Mouse (Mus musculus): ENCODE measurements around the gene Cdrt4.

Gene Cdrt4

DNA sequence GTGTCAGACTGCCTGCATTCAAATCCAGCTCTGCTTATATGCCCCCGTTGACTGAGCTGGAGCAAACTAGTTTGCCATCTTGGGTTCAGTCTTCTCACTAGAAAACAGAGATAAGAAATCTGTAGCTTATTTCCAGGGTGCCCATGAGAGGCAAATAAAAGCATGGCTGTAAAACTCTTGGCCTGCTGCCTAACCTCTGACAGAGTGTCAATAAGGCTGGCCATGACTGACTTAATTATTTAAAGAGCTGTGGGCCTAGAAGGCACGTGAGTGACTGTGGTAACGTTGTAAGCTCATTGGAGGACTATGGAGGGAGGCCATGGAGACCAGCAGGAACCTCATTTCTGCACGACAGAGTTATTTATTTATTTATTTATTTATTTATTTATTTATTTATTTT lies 5.5 kb upstream of the Cdrt4 start:
- DNase-seq, result no peak

DNA sequence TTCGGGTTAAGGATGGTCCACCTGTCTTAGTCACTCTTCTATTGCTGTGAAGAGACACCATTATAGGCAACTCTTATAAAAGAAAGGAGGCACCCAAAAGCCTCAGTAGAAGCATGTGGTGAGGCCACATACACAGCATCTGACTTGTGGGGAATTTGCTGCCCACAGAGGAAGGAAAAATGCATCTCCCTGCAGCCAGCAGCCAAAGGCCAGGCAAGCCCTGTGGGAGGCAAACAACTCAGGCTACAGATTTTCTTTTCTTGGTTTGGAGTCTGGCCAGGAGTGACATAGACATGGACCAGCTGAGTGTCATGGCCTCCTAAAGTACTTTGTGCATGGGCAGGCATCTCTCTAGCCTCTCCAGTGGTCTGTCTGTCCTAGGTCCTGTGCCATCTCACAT lies 1.4 kb upstream of the Cdrt4 start:
- no peak for DNase-seq

DNA sequence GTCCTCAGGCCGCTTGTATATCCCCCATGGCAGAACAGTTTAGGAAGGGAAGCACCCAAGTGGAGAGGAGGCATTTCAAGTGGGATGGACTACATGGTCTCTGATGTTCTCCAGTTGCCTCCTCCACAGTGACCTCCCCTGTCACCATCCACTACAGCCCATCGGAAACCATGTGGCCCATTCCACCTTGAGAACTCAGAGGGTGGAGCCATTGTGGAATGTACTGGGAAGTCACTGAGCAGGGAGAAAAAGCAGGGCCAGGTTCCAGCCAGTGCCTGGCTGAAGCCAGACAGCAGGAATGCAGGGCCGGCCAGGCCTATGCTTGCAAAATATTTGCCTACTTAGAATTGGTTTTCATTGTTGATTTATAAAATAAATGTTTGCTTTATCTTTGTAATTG lies 3.8 kb downstream of the Cdrt4 start:
- no peak for DNase-seq

DNA sequence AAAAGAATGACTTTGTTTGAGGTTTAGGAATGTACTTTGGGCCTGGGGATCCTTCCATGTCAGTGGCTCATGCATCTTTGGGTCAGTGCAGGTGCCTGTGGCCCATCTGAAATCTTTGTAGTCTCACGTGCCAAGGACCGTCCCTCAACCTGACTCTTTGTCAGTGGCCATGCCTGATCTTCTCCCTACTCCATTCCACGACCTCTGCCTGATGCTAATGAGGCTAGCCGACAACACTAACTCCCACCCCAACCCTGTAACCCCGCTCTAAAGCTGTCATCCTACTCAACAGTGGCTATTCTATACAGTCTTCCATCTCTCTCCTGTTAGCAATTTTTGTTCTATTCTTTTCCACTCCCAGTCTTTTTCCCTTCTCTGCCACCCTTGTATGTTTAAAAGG lies 4.2 kb downstream of the Cdrt4 start:
- no peak for DNase-seq

DNA sequence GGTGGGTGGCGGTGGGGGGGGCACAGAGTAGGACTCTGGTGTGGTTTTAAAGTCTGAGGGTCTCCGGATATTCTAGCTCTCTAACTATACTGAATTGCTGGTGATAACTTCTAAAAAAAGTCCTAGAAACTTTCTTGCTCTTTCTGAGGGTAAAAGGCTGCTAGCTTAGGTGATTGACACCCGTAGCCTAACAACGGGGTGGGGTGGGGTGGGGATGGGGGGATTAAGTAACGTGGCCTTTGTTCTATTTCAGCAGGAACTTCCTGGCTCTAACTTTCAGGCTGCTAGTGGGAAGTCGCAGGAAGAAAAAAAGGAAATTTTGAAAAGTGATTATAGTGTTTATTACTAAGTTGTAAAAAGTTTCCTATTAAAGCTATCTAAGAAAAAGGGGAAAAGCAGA lies 4.8 kb downstream of the Cdrt4 start:
- DNase-seq, result no peak

DNA sequence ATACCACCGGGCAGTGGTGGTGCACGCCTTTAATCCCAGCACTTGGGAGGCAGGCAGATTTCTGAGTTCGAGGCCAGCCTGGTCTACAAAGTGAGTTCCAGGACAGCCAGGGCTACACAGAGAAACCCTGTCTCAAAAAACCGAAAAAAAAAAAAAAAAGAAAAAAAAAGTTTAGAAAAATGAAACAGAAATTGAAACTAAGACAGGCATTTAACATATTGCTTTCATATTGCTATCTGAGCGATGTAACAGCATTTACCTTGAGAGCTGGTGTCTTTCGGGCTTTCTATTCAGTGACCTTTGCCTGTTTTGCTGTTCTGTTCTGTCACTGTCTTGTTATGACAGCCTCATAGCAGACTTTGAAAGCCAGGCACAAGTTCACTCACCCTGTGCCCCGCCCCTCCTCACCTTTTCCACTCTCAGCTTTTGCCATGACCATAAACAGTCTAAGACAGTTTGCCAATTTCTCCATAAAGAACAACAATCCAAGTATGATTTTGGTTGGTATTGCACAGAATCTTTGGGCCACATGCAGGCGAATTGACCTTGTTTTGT lies 6.7 kb downstream of the Cdrt4 start:
- no peak for DNase-seq

DNA sequence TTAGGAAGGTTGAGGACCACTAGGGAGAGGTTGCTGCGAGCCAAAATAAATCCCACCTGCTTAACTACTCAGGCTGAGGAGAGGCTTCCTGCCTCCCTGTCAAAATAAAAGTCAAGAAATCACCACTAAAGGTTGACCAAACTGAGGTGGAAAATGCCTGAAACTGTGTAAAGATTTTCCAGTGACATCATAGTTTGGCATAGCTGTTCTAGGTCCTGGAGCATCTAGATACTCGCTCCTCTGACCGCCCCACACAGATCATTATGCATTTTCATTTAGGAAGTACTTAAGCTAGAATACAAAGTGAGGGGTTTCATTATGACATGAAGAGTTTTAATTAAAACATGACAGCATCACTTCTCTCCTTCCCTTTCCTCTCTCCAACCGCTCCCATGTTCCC lies 12.3 kb downstream of the Cdrt4 start:
- no peak for DNase-seq

DNA sequence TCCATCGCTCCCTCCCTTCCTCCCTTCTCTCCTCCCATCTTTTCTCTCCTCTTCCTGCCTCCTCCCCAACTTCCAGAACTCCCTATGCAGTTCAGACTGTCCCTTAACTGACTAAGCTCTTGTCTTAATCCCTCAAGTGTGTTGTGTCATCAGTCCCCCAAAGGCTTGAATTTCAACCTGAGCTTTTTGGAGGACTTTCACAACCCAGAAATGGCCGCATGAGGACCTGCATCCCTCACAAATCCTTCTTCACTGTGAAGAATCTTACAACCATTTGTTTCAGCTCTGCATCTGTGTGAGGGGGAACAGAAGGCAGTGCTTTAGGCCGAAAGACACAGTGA lies 15.4 kb downstream of the Cdrt4 start:
- no peak for DNase-seq

DNA sequence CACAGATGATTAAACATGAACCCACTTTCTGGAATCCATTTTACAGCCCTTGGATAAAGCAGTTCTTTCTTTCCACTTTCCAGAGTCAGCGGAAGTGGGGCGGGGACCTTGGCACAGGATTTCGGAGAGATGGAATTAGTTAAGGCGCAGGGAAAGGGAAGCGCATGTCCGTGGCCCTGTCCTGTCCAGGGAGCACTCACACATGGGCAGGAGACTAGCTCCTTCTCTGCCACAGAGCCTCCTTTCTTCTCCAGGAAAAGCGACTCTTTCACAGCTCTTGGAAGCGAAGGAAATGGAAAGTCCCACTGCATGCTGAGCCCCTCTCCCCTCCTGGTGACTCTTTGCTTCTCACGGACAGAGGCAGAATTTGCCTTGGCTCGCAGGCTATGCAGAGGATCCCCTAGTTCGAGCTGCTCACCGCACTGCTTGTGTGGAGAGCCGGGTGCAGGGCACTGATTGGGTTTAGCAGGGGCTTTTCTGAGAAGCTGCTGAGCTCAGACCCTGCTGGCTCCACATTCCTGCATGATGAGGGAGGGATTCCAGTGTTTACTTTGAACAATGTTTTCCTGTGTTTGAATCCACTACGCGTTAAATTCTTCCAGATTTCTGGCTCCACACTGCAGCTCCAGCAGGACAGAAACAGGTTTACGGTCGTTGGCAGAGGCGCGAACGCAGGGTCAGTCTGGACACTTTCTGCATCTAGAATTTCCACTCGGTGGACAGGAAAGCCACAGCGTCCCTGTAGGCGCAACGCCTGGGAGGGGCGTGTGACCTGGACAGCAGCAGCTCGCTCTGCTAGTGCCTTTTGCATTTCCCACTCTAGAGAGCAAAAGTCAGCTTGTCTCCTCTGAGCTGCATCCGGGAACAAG lies 16.0 kb downstream of the Cdrt4 start:
- DNase-seq, result peak; percentile 9

DNA sequence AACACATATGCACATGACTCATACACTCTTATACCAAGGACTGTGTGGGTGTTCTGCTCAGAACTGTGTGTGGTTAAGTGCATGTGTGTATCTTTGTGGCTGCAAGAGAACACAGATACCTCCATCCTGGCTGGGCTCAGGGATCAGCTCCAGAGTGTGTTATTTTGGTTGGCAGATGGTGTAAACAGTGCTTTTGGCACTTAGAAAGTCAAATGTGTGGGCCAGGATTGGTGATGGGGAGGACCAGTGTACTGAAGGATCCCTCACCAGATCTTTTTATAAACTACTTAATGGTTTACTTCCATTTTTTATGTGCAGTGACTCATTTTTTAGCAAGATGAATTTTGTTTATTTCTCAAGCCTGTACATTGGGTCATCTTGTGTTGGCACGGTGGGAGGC lies 26.2 kb downstream of the Cdrt4 start:
- peak; percentile 49 for DNase-seq

DNA sequence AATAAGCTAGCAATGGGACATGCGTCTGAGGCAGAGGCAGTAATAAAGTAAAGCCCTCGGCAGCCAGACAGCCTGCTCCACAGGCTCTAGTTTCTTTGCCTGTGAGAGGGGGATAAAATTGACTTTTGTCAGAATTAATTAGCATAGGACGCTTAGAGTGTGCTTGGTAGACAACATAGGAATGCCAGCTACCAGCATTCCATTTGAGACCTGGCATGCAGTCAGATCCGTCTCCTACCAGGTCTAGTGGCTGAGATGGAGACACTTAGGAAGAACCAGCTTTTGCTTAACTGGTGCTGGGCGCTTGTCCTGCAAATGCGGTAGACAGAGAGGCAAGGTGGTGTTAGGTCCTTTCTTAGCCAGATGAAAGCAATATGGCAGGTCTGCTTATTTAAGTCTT lies 27.9 kb downstream of the Cdrt4 start:
- peak; percentile 9 for DNase-seq

DNA sequence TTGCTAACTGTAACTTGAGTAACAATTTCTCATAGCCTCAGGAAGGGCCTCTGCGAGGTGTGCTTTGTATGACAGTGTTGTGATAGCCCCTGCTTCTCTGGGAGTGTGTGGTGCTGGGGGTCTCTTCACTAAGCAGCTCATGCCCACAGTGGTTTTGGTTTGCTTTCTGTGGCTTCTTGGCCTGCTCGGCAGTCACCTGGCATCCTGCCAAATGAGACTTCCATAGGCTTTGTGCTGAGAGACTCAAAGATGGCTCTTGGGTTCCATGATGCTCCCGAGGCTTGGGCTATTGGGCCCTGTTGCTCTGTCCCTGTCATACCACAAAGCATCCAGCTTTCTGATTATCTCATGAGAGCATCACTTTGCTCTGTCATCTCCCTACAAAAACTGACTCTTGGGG lies 30.7 kb downstream of the Cdrt4 start:
- peak; percentile 13 for DNase-seq

DNA sequence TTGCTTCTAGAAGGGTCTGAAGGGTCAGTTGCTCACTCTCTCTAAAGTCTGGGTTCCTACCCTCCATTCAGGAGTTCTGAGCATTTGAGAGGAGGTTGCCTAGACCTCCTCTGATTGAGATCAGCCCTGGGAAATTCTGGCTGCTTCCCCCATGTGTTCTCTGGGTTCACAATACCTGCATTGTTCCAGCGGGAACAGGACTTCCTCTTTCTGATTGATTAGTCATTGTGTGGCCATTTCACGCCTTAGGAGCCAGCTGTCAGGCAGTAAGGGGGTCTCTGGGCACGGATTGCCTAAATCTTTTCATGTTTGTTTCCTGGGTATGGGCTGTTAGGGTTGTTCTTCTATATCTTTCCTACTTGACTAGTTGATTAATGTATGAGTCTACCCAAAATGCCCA lies 32.8 kb downstream of the Cdrt4 start:
- DNase-seq, result no peak

DNA sequence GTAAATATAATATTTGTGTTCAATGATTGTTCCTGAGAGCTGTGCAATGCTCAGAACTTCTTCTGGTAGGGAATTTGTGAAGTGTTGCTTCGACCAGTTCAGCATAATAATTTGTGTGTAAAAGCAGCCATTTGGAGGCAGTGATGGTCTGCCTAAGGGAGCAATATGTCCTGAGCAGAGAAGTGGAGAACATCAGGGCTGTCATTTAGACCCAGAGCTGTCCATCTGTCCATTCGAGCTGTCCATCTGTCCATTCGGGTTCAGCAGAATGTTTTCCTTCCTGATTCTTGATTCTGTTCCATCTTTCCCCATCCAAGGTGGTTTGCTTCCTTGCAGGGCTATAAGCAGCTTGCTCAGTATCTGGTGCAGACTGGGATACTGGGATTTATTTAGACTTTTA lies 33.4 kb downstream of the Cdrt4 start:
- peak; percentile 42 for DNase-seq

DNA sequence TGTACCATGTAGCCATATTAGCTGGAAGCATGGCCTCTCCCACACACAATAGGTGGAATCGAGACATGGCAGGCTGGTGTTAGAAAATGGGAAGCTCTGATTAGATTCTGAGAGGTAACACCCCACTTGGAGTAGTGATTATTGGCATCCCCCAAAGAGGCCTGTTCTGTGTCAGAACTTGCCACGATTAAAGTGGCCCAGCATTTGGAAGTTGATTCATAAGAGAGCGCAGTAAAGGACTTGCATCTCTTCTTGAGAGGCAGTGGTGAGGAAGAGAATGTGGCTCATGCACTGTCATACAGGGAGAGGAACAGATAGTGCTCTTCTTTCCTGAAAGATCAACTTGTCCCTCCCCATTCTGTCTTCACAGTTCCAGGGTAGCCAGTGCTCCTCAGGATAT lies 34.1 kb downstream of the Cdrt4 start:
- no peak for DNase-seq

DNA sequence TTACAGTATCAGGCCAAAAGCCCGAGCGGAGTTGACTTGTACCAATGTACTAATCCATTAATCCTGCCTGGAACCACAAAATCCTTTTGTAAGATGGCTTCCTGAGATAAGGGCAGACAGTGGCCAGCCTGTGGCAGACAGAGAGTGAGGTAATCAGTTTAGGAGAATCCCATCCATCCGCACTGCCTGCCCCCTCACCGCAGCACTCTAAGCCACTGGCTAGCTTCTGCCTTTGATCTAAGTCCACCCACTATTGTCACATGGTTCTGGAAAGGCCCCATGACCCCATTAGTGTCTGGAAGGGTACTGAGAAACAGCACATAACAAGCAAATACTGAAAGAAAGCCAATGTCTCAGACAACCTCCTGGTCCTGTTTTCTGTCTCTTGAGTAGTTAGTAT lies 35.6 kb downstream of the Cdrt4 start:
- no peak for DNase-seq

DNA sequence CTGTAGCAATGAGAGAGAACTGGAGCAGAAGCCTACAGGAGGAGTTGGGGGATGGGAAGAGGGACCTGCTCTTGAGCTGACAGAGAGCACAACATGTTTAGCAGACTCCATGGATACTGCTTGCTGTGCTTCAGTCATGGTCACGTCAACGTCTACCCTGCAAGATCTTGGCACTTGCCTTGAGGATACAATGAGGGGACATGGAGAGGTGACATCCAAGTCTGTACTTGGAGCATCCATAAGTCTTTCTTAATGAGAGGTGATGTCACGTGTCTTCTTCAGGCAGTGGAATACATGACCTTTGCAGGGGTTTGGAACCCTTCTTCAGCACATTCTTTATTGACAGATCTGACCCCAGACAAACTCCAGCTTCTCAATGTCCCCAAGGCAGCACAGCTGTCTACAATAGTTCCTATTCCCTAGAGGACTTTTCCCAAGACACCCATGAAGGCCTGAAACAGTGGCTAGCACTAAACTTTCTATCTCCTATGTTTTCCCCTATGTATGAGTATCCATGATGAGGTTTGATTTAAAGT lies 39.2 kb downstream of the Cdrt4 start:
- no peak for DNase-seq

DNA sequence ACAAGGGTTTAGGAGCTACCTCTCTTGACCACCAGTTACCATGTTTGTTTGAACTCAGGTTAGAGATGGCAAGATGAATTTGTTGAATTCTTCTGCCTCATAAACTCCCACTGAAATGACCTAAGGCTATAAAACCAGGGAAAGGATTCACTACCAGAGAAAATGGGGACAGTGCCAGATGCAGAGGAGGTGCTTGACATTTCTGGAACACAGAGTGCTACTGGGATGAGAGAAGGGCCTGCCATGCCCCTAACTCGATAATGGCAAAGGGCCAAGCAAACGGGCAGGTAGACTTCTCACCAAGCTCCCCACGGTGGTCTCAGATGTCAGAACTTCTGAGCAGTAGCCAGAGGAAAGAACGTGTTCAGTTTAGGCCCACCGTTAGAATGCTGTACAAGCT lies 39.8 kb downstream of the Cdrt4 start:
- DNase-seq, result no peak

DNA sequence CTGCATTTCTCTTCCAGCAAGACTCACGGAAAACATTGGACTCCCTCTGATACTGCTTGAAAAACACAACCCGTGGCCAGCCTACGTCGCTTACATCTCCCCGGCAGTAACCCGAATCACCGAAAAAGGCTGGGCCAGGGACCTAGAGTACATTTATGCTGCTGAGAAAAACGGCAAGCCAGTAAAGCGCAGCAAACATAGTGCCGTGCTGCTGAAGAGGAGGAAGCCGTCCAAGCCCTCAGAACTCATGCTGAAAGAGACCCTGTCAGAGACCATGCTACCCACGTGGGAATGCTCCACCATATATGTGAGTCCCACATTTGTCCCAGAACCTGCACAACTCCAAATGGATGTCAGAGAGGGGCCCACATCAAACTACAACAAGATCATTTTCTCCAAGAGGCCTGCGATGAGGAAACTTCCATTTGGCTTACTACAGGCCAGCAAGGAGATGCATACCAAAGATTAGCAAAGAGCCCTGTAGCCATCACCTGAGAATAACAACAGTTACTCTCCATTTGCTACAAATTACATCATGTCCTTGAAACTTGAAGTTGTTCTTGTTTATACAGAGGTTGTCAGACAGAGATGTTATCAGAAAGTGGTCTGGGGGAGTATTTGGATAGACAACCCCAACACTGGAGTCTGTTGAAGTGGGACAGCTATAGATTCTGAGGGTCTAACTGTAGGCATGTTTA lies 41.7 kb downstream of the Cdrt4 start:
- DNase-seq, result no peak

DNA sequence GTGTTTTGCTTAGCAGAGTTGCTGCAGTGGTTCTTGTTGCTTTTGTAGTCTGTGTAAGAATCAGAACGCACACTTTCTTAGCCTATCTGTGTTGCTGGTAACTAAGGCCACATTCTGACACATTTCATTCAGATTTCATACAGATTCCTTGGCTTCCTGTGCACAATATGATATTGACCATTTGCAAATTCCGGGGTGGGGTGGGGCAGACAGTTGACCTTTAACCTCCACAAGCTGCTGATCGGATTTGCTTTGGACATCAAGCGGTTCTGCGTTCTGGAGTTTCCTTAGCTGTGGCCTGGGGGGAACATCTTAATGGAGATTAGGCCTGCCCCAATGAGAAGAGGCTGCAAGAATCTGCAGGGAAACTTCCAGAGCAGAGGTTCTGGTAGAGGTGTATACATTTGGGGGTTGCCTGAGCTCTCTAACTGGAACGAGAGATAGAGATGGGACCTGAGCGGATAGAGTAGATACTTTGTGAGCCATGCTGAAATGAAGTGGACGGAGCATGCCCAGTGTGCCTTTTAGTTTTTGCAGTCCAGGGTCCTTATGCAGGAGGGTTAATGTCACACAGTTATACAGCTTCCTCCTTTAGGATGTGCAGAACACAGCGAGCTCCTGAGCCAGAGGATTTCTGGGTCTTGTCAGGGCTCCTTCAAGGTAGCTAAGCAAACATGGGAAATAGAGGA lies 44.2 kb downstream of the Cdrt4 start:
- no peak for DNase-seq

DNA sequence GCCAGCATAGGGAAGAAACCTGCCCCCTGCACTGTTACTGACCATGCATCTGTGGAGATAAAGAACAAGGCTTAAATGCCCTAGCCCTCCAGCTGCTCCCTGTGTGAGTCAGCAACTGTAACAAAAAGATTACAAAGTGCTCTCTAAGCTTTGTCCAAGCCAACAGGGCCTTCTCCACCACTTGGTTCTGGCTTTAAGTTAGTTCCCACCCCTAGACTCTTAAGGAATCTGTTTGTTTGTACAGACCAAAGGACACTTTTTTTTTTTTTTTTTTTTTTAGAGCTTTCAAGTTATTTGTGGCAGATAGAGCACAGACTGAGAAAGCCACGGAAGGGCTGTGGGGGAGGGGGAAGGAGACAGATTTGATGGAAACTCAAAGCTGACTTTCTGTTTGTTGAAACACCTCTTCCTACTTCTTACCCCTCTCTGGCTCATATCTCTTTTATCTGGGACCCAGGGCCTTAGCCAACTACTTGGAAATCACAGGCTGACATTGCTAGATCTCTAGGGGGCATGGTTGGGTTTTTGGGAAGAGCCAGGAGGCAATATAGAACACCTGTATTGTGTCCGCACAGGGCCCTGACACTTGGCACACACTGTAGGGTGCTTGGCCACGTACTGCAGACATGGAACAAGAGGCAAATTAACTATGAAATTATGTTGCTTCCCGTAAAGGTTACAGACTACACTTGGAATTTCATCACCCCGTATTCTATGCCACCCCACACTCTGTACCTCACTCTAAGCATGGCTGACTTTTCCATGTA lies 44.9 kb downstream of the Cdrt4 start:
- DNase-seq, result no peak

DNA sequence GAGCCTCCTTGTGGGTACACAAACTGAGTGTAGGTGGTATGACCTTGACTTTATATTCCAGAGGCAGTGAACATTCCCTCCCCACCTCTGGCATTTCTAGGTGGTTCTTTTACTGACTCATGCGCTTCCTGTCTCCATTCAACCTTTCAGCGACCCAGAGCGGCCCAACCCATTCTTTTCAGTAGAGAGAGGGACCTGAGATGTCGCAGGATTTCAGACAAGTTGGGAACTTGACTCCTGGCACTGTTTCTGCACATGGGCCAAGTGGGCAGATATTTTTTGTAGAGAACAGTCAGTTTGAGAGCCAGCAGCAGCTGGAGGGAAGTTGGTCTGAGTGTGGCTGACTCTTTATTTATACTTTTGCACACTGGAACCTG lies 45.5 kb downstream of the Cdrt4 start:
- DNase-seq, result no peak

All from cerebellum, adult 9-10 months (tissue).